Mouse (Mus musculus): ENCODE results near the gene Jup.

DNA sequence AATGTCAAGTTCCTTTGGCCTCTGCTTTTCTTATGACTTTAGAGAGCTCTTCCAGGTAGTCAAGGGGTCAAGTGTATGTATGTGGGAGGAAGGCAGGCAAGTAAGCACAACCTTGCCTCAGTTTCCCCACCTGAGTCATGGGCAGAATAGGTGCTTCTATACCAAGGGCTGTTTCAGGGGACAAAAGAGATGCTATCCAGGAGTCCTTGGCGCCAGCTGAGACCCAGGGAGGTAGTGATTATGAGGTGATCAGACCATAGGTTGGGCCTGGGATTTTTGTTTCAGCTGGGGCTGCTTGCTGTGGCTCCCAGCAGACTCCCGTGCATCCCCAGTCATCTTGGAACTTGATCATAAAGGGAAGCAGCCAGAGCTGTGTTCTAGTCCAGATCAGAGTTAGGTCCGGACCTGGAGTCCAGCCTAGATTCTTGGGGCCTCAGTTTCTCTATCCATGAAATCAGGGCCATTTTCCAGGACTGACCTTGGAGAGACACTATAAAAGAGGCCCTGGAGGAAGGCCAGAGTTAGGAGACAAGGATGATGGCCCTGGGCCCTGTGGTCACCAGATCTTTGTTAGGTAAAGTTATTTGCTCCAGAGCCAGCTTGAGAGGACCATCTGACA lies 7.0 kb upstream of the Jup start:
- TF ChIP-seq CTCF (IDR thresholded peaks at IDR 0.05; ENCODE audit: low read depth), result no peak
- no peak for TF ChIP-seq EP300 (optimal IDR thresholded peaks at IDR 0.05)
